ENCODE assay signal across 14 mouse cellular contexts in the genomic region with DNA sequence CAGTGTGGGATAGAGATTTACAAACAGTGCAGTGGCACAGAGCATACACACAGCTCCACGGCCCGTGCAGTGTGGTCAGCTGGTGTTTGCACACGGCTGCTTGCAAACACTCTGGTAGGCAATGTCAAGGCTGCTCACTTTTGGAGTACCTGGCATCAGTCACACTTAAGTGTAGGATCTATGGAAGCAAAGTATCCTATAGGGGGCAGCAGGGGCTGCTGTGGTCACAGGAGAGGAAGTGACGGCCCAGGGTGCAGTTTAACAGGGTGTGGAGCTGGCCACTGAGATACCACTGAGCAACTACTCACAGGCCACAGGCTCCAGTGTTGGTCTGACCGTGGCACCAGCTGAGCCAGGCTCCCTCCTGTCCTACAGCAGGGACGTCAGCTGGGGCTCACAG. TPM values are rescaled to one million over a fixed set of nuclear protein-coding genes. Genes with fewer than 3 reads are reported as not detected.
A peak's percentile ranks its signal among the peaks of the same experiment; 100 is the strongest.
DNase-seq lines count a peak whose midpoint lies in the region; ATAC-seq and TF ChIP-seq lines count a peak whose summit lies in the region.
"Had no signal": no experiment of that assay in that cellular context is flagged by ENCODE, and none has a peak within 500 bp of the region (broad histone marks: within the 10 kb centered on the region; RNA-seq: fewer than 3 reads in every experiment).

No protein-coding gene starts in this region.

- intact Hi-C loops in left cerebral cortex, adult 2 months (cut with DNase I) = no loop called here
- intact Hi-C loops in left cerebral cortex, postnatal 36 days (cut with DNase I) = no loop called here

- no peaks in the 10 kb centered on the region for H3K9me3 ChIP-seq in liver, embryonic 13.5 days (replicated peaks)
- no peaks in the 10 kb centered on the region for H3K9me3 ChIP-seq in hindbrain, embryonic 10.5 days
- H3K9me3 ChIP-seq: embryonic facial prominence, embryonic 12.5 days; forebrain, embryonic 13.5 days; heart, embryonic 15.5 days had no signal

- H3K36me3 ChIP-seq in liver, embryonic 13.5 days = peaks cover 49% of the 10 kb centered on the region
- peaks cover 94% of the 10 kb centered on the region for H3K36me3 ChIP-seq in hindbrain, embryonic 10.5 days

- peak; percentile 33; the same call in 1 of the 2 replicates for TF ChIP-seq CTCF in cerebellum, adult 2 months (IDR thresholded peaks at IDR 0.05; ENCODE audit: borderline replicate concordance, insufficient read depth, low read depth, low read length)
- peak; percentile 22 for TF ChIP-seq CTCF in left cerebral cortex, adult 2 months (IDR thresholded peaks at IDR 0.05)

- TF ChIP-seq POLR2A in cerebellum, adult 2 months (IDR thresholded peaks at IDR 0.05; ENCODE audit: borderline replicate concordance, insufficient read depth, low read length) = no peak

- H3K4me3 ChIP-seq in cerebellum, adult 2 months (replicated peaks; ENCODE audit: insufficient read depth, low read depth, low read length) = no peak overlapping the region
- no peak overlapping the region for H3K4me3 ChIP-seq in left cerebral cortex, adult 2 months
- no peak overlapping the region for H3K4me3 ChIP-seq in liver, embryonic 13.5 days (replicated peaks)
- H3K4me3 ChIP-seq in hindbrain, embryonic 10.5 days = no peak overlapping the region
- H3K4me3 ChIP-seq: embryonic facial prominence, embryonic 12.5 days; forebrain, embryonic 13.5 days; heart, embryonic 15.5 days had no signal

- no peak overlapping the region for H3K9ac ChIP-seq in liver, embryonic 13.5 days
- H3K9ac ChIP-seq: embryonic facial prominence, embryonic 12.5 days; forebrain, embryonic 13.5 days; heart, embryonic 15.5 days had no signal

- H3K27ac ChIP-seq in cerebellum, adult 2 months (ENCODE audit: insufficient read depth, low read length) = no peak overlapping the region
- no peak overlapping the region for H3K27ac ChIP-seq in left cerebral cortex, adult 2 months
- no peak overlapping the region for H3K27ac ChIP-seq in liver, embryonic 13.5 days
- H3K27ac ChIP-seq in hindbrain, embryonic 10.5 days = no peak overlapping the region
- H3K27ac ChIP-seq: embryonic facial prominence, embryonic 12.5 days; forebrain, embryonic 13.5 days; heart, embryonic 15.5 days; macrophage had no signal

- no peak for DNase-seq in cerebellum, adult 2 months
- DNase-seq in cerebellum, postnatal 10 days = no peak
- no peak for DNase-seq in left cerebral cortex, adult 2 months (ENCODE audit: extremely low spot score in 1 of 2, low spot score in 2 of 2)
- no peak for DNase-seq in left cerebral cortex, postnatal 36 days (ENCODE audit: low spot score in 2 of 2)
- no peak for DNase-seq in liver, embryonic 13.5 days
- DNase-seq in hindbrain, embryonic 10.5 days (ENCODE audit: low spot score) = no peak
- DNase-seq: gastrocnemius, postnatal 25 days had no signal

- WGBS in cerebellum, adult 2 months = 69% methylated on average over 6 of the region's 6 CpGs
- WGBS in liver, embryonic 13.5 days (ENCODE audit: insufficient replicate concordance) = 53% methylated on average over 6 of the region's 6 CpGs
- 91% methylated on average over 6 of the region's 6 CpGs for WGBS in hindbrain, embryonic 10.5 days

- H3K27me3 ChIP-seq in cerebellum, adult 2 months (ENCODE audit: control insufficient read depth, insufficient read depth, low read length) = no peaks in the 10 kb centered on the region
- no peaks in the 10 kb centered on the region for H3K27me3 ChIP-seq in liver, embryonic 13.5 days
- H3K27me3 ChIP-seq in hindbrain, embryonic 10.5 days (ENCODE audit: insufficient read depth, poor library complexity, severe bottlenecking) = no peaks in the 10 kb centered on the region
- H3K27me3 ChIP-seq: embryonic facial prominence, embryonic 12.5 days; forebrain, embryonic 13.5 days; heart, embryonic 15.5 days had no signal

- H3K4me1 ChIP-seq in cerebellum, adult 2 months (ENCODE audit: control insufficient read depth, insufficient read depth, low read length) = peaks cover 41% of the 10 kb centered on the region
- 0 out of 2 replicates have a peak, but pooled peaks cover 6% of the 10 kb centered on the region for H3K4me1 ChIP-seq in liver, embryonic 13.5 days (replicated peaks)
- H3K4me1 ChIP-seq in hindbrain, embryonic 10.5 days (replicated peaks) = 0 out of 2 replicates have a peak, but pooled peaks cover 3% of the 10 kb centered on the region
- H3K4me1 ChIP-seq: embryonic facial prominence, embryonic 12.5 days; forebrain, embryonic 13.5 days; heart, embryonic 15.5 days had no signal

- no peak overlapping the region for H3K4me2 ChIP-seq in liver, embryonic 13.5 days
- H3K4me2 ChIP-seq: embryonic facial prominence, embryonic 12.5 days; forebrain, embryonic 13.5 days; heart, embryonic 15.5 days had no signal

- ATAC-seq in liver, embryonic 13.5 days (ENCODE audit: low read depth) = peak; percentile 40; the same call in 1 of the 2 replicates
- peak; percentile 87 for ATAC-seq in megakaryocyte progenitor cell, adult 5-6 weeks (replicated peaks; ENCODE audit: poor library complexity)
- no peak for ATAC-seq in cerebellum, adult (ENCODE audit: insufficient number of reproducible peaks, low FRiP score, low TSS enrichment)
- ATAC-seq: forebrain, embryonic 13.5 days; inflammation-experienced regulatory T-cells, adult 6 months had no signal

RNA-seq across cellular contexts. Expression of a gene that starts 49.2 kb away (rescaled TPM):
- 176 and 177 TPM in 2 replicates for polyA plus RNA-seq in cerebellum, adult 2 months (2012; rRNA removed)
- total RNA-seq in left cerebral cortex, adult 2 months (2021) = 100 to 1,000 TPM; 137 to 142 TPM
- 100 to 1,000 TPM; 146 to 152 TPM for total RNA-seq in left cerebral cortex, postnatal 36 days (2021)
- 5.9 and 6.7 TPM in 2 replicates for polyA plus RNA-seq in liver, embryonic 13.5 days (2015; fragmentation: Nextera tagmentation; extraction: Ambion mirVana)
- 1.5 and 5.4 TPM in 2 replicates for total RNA-seq in megakaryocyte progenitor cell, adult 5-6 weeks (2015)
- total RNA-seq in megakaryocyte progenitor cell, adult 5-6 weeks (2017) = 2.9 and 5.2 TPM in 2 replicates
- 32.6 and 34.7 TPM in 2 replicates for polyA plus RNA-seq in hindbrain, embryonic 10.5 days (2016; fragmentation: Nextera tagmentation; extraction: Ambion mirVana)

RNA-seq across cellular contexts. Expression of a gene that starts 57.5 kb away (rescaled TPM):
- 6.4 and 9.6 TPM in 2 replicates for polyA plus RNA-seq in cerebellum, adult 2 months (2012; rRNA removed)
- 1 to 10 TPM; 8.0 to 10.0 TPM for total RNA-seq in left cerebral cortex, adult 2 months (2021)
- total RNA-seq in left cerebral cortex, postnatal 36 days (2021) = 10 to 100 TPM in 1 of 2 experiments, 1 to 10 TPM in 1; 8.4 to 14.9 TPM
- polyA plus RNA-seq in liver, embryonic 13.5 days (2015; fragmentation: Nextera tagmentation; extraction: Ambion mirVana) = 1.4 and 1.5 TPM in 2 replicates
- not detected in 2 replicates for total RNA-seq in megakaryocyte progenitor cell, adult 5-6 weeks (2015)
- not detected in 2 replicates for total RNA-seq in megakaryocyte progenitor cell, adult 5-6 weeks (2017)
- 0.10 and 0.30 TPM in 2 replicates for polyA plus RNA-seq in hindbrain, embryonic 10.5 days (2016; fragmentation: Nextera tagmentation; extraction: Ambion mirVana)
- total RNA-seq: gastrocnemius, postnatal 25 days had no signal
- polyA plus RNA-seq: inflammation-experienced regulatory T-cells, adult 6 months; macrophage had no signal

Comparison
In these comparisons a context has a peak if more than half of its experiments do, and no peak if none do; other contexts are left out.
1. RNA of a gene that starts 49.2 kb away (total RNA-seq): 146 to 152 TPM in left cerebral cortex, postnatal 36 days and 137 to 142 TPM in left cerebral cortex, adult 2 months; 1.5 to 5.4 TPM in megakaryocyte progenitor cell, adult 5-6 weeks; every median in the first group is over 10 times any median in the second.
2. RNA of a gene that starts 57.5 kb away (total RNA-seq): 8.4 to 14.9 TPM in left cerebral cortex, postnatal 36 days and 8.0 to 10.0 TPM in left cerebral cortex, adult 2 months; not detected in megakaryocyte progenitor cell, adult 5-6 weeks; every median in the first group is over 4 times any median in the second.